Mouse (Mus musculus): ENCODE measurements around the gene Vmn1r210. TPM values are rescaled to one million over a fixed set of nuclear protein-coding genes. Genes with fewer than 3 reads are reported as not detected.

Vmn1r210 gene
- polyA plus RNA-seq, 1 experiment: not detected

Other genes with a start within 250 kb of the Vmn1r210 start
- not detected in 2 replicates for gene Vmn1r205, start 238.3 kb downstream of the Vmn1r210 start, polyA plus RNA-seq (2012; rRNA removed)
- 0.43 and 0.56 TPM in 2 replicates for gene Vmn1r206, start 207.1 kb downstream of the Vmn1r210 start, polyA plus RNA-seq (2012; rRNA removed)
- 0.08 TPM in 2 replicates for gene Vmn1r207-ps, start 101.7 kb downstream of the Vmn1r210 start, polyA plus RNA-seq (2012; rRNA removed)
- gene Vmn1r208, start 53.9 kb downstream of the Vmn1r210 start, polyA plus RNA-seq (2012; rRNA removed): not detected in 2 replicates
- gene Vmn1r209, start 21.7 kb downstream of the Vmn1r210 start, polyA plus RNA-seq (2012; rRNA removed): not detected in 2 replicates
- not detected in 2 replicates for gene Vmn1r211, start 26.2 kb upstream of the Vmn1r210 start, polyA plus RNA-seq (2012; rRNA removed)
- gene Vmn1r212, start 52.9 kb upstream of the Vmn1r210 start, polyA plus RNA-seq (2012; rRNA removed): not detected in 2 replicates
- not detected in 2 replicates for gene Vmn1r213, start 176.3 kb upstream of the Vmn1r210 start, polyA plus RNA-seq (2012; rRNA removed)
- gene Vmn1r214, start 199.1 kb upstream of the Vmn1r210 start, polyA plus RNA-seq (2012; rRNA removed): not detected in 2 replicates
- not detected in 2 replicates for gene Vmn1r215, start 236.7 kb upstream of the Vmn1r210 start, polyA plus RNA-seq (2012; rRNA removed)

All from cerebellum, adult 2 months (tissue).